Mouse (Mus musculus) MEL (cell line): ENCODE data around the gene Naaladl2. TPM values are rescaled to one million over a fixed set of nuclear protein-coding genes. Genes with fewer than 3 reads are reported as not detected.

ENCODE experiments used
- DNase-seq: peaks from one replicate; pipeline ENCODE4 v3.0.0; 2011; ENCODE audit warnings: low read depth, low spot score
- H3K27ac ChIP-seq: 2 replicates; pipeline ENCODE4 v1.5.1; 2012; ENCODE audit warnings: low read depth, mild to moderate bottlenecking, control low read depth, low read length, moderate library complexity; ENCODE audit not compliant: control insufficient read depth
- H3K27me3 ChIP-seq, 2 experiments: fragments of 150-350 bp in 1 of 2; sonication (generic) in 1 of 2; 2 replicates each; pipeline ENCODE4 v1.6.1; 2012; ENCODE audit warnings: low read length in 2 of 2, mild to moderate bottlenecking in 2 of 2, improper control_type of control experiment in 1 of 2, moderate library complexity in 1 of 2; ENCODE audit not compliant: insufficient read depth in 2 of 2, control insufficient read depth in 1 of 2
- H3K36me3 ChIP-seq, 2 experiments: 2 replicates each; pipeline ENCODE4 v1.6.1; 2012 to 2014; ENCODE audit warnings: low read length in 2 of 2, improper control_type of control experiment in 1 of 2, inconsistent platforms in 1 of 2, mild to moderate bottlenecking in 1 of 2; ENCODE audit not compliant: insufficient read depth in 2 of 2, control insufficient read depth in 1 of 2
- H3K4me1 ChIP-seq, 2 experiments: fragments of 150-350 bp in 1 of 2; sonication (generic) in 1 of 2; 2 replicates each; pipeline ENCODE4 v1.6.1; 2012; ENCODE audit warnings: low read length in 2 of 2, improper control_type of control experiment in 1 of 2, mild to moderate bottlenecking in 1 of 2; ENCODE audit not compliant: insufficient read depth in 2 of 2, control insufficient read depth in 1 of 2
- H3K4me3 ChIP-seq, 2 experiments: fragments of 150-350 bp in 1 of 2; sonication (generic) in 1 of 2; 2 replicates each; pipeline ENCODE4 v1.5.1; 2012; ENCODE audit warnings: low read depth in 2 of 2, low read length in 2 of 2, mild to moderate bottlenecking in 2 of 2, moderate library complexity in 2 of 2, control low read depth in 1 of 2, improper control_type of control experiment in 1 of 2; ENCODE audit not compliant: control insufficient read depth in 1 of 2, insufficient read depth in 1 of 2
- H3K79me2 ChIP-seq: 2 replicates; pipeline ENCODE4 v1.6.1; 2012; ENCODE audit warnings: mild to moderate bottlenecking, low read length, moderate library complexity; ENCODE audit not compliant: control insufficient read depth, poor library complexity, insufficient read depth
- H3K9ac ChIP-seq: 2 replicates; pipeline ENCODE4 v1.6.1; 2012; ENCODE audit warnings: low read depth, mild to moderate bottlenecking, control low read depth, low read length, moderate library complexity; ENCODE audit not compliant: control insufficient read depth, poor library complexity, severe bottlenecking
- H3K9me3 ChIP-seq: fragments of 150-350 bp; sonication (generic); replicated peaks from 2 replicates; pipeline ENCODE4 v1.6.1; 2012; ENCODE audit warnings: mild to moderate bottlenecking, low read length, improper control_type of control experiment, moderate library complexity; ENCODE audit not compliant: insufficient read depth
- CTCF ChIP-seq, 3 experiments: IDR thresholded peaks in 2 of 3; conservative IDR thresholded peaks in 1 of 3; 2 replicates each; pipeline ENCODE4 v1.5.1; 2011 to 2012; ENCODE audit warnings: low read length in 3 of 3, low read depth in 2 of 3, mild to moderate bottlenecking in 2 of 3, improper control_type of control experiment in 1 of 3, inconsistent platforms in 1 of 3, mixed read lengths in 1 of 3, moderate library complexity in 1 of 3; ENCODE audit not compliant: control insufficient read depth in 1 of 3, insufficient read depth in 1 of 3, poor library complexity in 1 of 3, severe bottlenecking in 1 of 3
- E2F4 ChIP-seq: IDR thresholded peaks from 2 replicates; pipeline ENCODE4 v1.6.1; 2011; ENCODE audit warnings: low read depth, low read length, improper control_type of control experiment, borderline replicate concordance
- ETS1 ChIP-seq: IDR thresholded peaks from 2 replicates; pipeline ENCODE4 v1.6.1; 2012; ENCODE audit warnings: low read depth, mild to moderate bottlenecking, inconsistent platforms, low read length, improper control_type of control experiment, moderate library complexity
- JUND ChIP-seq: IDR thresholded peaks from 2 replicates; pipeline ENCODE4 v1.6.1; 2011; ENCODE audit warnings: low read depth, mild to moderate bottlenecking, improper control_type of control experiment, low read length
- MAX ChIP-seq: IDR thresholded peaks from 2 replicates; pipeline ENCODE4 v1.6.1; 2011; ENCODE audit warnings: low read length, improper control_type of control experiment
- POLR2AphosphoS2 ChIP-seq: IDR thresholded peaks from 2 replicates; pipeline ENCODE4 v1.6.1; 2011; ENCODE audit warnings: low read length, improper control_type of control experiment
- POLR2AphosphoS5 ChIP-seq: IDR thresholded peaks from 2 replicates; pipeline ENCODE4 v1.6.1; 2012; ENCODE audit warnings: low read depth, borderline replicate concordance, mild to moderate bottlenecking, inconsistent platforms, low read length, moderate library complexity, mixed read lengths
- RAD21 ChIP-seq: IDR thresholded peaks from 2 replicates; pipeline ENCODE4 v1.6.1; 2011; ENCODE audit warnings: mild to moderate bottlenecking, low read depth, low read length, improper control_type of control experiment
- SIN3A ChIP-seq: IDR thresholded peaks from 2 replicates; pipeline ENCODE4 v1.6.1; 2012; ENCODE audit warnings: low read length, improper control_type of control experiment, inconsistent platforms
- SMC3 ChIP-seq: IDR thresholded peaks from 2 replicates; pipeline ENCODE4 v1.6.1; 2011; ENCODE audit warnings: low read depth, low read length, improper control_type of control experiment
- UBTF ChIP-seq: IDR thresholded peaks from 2 replicates; pipeline ENCODE4 v1.6.1; 2012; ENCODE audit warnings: low read depth, mild to moderate bottlenecking, inconsistent platforms, low read length, improper control_type of control experiment, moderate library complexity, borderline replicate concordance; ENCODE audit not compliant: insufficient read depth
- USF1 ChIP-seq: IDR thresholded peaks from 2 replicates; pipeline ENCODE4 v1.6.1; 2014; ENCODE audit warnings: low read depth, mild to moderate bottlenecking, inconsistent platforms, low read length, improper control_type of control experiment, moderate library complexity
- USF2 ChIP-seq, 2 experiments: IDR thresholded peaks; 2 replicates each; pipeline ENCODE4 v1.6.1; 2011 to 2012; ENCODE audit warnings: improper control_type of control experiment in 2 of 2, low read length in 2 of 2, borderline replicate concordance in 1 of 2, inconsistent platforms in 1 of 2, low read depth in 1 of 2, mild to moderate bottlenecking in 1 of 2; ENCODE audit not compliant: insufficient read depth in 1 of 2
- ZC3H11A ChIP-seq: IDR thresholded peaks from 2 replicates; pipeline ENCODE4 v1.6.1; 2012; ENCODE audit warnings: low read depth, mild to moderate bottlenecking, inconsistent platforms, low read length, improper control_type of control experiment
- ZMIZ1 ChIP-seq: IDR thresholded peaks from 2 replicates; pipeline ENCODE4 v1.6.1; 2012; ENCODE audit warnings: low read depth, mild to moderate bottlenecking, inconsistent platforms, low read length, improper control_type of control experiment, moderate library complexity
- polyA plus RNA-seq, 2 experiments: library from polyadenylated mRNA; stranded (reverse) in 1 of 2; unstranded in 1 of 2; fragments of >175 nt in 1 of 2; fragments of >200 nt in 1 of 2; gene quantifications; 2 replicates each; pipeline versions ENCODE4 v1.2.1 to v1.2.4; 2012; ENCODE audit warnings: low replicate concordance in 2 of 2, low read depth in 1 of 2; ENCODE audit not compliant: insufficient read length in 2 of 2, insufficient read depth in 1 of 2, missing spikeins in 1 of 2
- total RNA-seq: library from RNA; depleted of rRNA; stranded (reverse); fragments of 300-350 nt; gene quantifications from 2 replicates; pipeline ENCODE4 v1.2.3, GENCODE M21; 2012

The Naaladl2 gene
- total and polyA plus RNA-seq, 3 experiments = 0.17 TPM; not detected in 2

GRCm38 (mm10) chr3:24553701-24554100 is 590.4 kb downstream of the Naaladl2 start:
- Histone ChIP-seq H3K27me3 (no peaks in the 10 kb centered on the region), H3K27ac (no peak overlapping the region), H3K4me3 (no peak overlapping the region), H3K79me2 (no peaks in the 10 kb centered on the region), H3K36me3 (peaks cover 0 to 7% of the 10 kb centered on the region in 2 experiments; a peak in 2 of 4 replicates), H3K9me3 (no peaks in the 10 kb centered on the region), H3K9ac (no peak overlapping the region), H3K4me1 (peaks cover 2 to 7% of the 10 kb centered on the region in 2 experiments; a peak in 2 of 4 replicates)
- TF ChIP-seq SMC3 (peak; percentile 41), MAX (no peak), RAD21 (peak; percentile 25), CTCF (IDR thresholded peaks at IDR 0.05 in 2 of 3, conservative IDR thresholded peaks at IDR 0.05 in 1 of 3; ENCODE audit: control insufficient read depth in 1 of 3, insufficient read depth in 1 of 3, low read depth in 2 of 3, low read length in 3 of 3, poor library complexity in 1 of 3, severe bottlenecking in 1 of 3) (peak in 1 of 3 experiments; percentile 10; a peak in 1 of 6 replicates)
- no peak for DNase-seq

GRCm38 (mm10) chr3:24552631-24553030 is 591.4 kb downstream of the Naaladl2 start:
- H3K27me3 ChIP-seq = no peaks in the 10 kb centered on the region
- no peaks in the 10 kb centered on the region for H3K9me3 ChIP-seq
- H3K79me2 ChIP-seq = no peaks in the 10 kb centered on the region
- no peak overlapping the region for H3K27ac ChIP-seq
- H3K4me1 ChIP-seq = peaks cover 2 to 7% of the 10 kb centered on the region in 2 experiments; a peak in 2 of 4 replicates
- H3K4me3 ChIP-seq = no peak overlapping the region
- no peak overlapping the region for H3K9ac ChIP-seq
- no peak for DNase-seq
- no peak for TF ChIP-seq USF2 (IDR thresholded peaks at IDR 0.05; ENCODE audit: borderline replicate concordance in 1 of 2, insufficient read depth in 1 of 2, low read depth in 1 of 2, low read length in 2 of 2)
- TF ChIP-seq ZC3H11A = no peak
- no peak for TF ChIP-seq SMC3
- TF ChIP-seq E2F4 = no peak
- no peak for TF ChIP-seq UBTF
- no peak for TF ChIP-seq ETS1
- no peak for TF ChIP-seq POLR2AphosphoS2
- no peak for TF ChIP-seq ZMIZ1
- TF ChIP-seq SIN3A = no peak
- no peak for TF ChIP-seq CTCF (IDR thresholded peaks at IDR 0.05 in 2 of 3, conservative IDR thresholded peaks at IDR 0.05 in 1 of 3; ENCODE audit: control insufficient read depth in 1 of 3, insufficient read depth in 1 of 3, low read depth in 2 of 3, low read length in 3 of 3, poor library complexity in 1 of 3, severe bottlenecking in 1 of 3)
- TF ChIP-seq JUND = no peak
- no peak for TF ChIP-seq POLR2AphosphoS5
- no peak for TF ChIP-seq RAD21
- TF ChIP-seq USF1 = no peak
- peaks cover 0 to 7% of the 10 kb centered on the region in 2 experiments; a peak in 2 of 4 replicates for H3K36me3 ChIP-seq
